Mouse (Mus musculus) embryonic facial prominence, embryonic 11.5 days (tissue): Measurements from ENCODE around the gene Lsm6. TPM values are rescaled to one million over a fixed set of nuclear protein-coding genes. Genes with fewer than 3 reads are reported as not detected.

ENCODE experiments used
- ATAC-seq: fragments of 200-750 bp; cut with Nextera tagmentation; replicated peaks from 2 replicates; pipeline ENCODE4 v1.8.0; 2017; ENCODE audit warnings: low read depth; ENCODE audit not compliant: insufficient number of reproducible peaks, low FRiP score, low TSS enrichment
- DNase-seq: peaks from one replicate; pipeline ENCODE4 v3.0.0-alpha.2; 2015; ENCODE audit warnings: low spot score
- H3K27ac ChIP-seq: fragments of 300-500 bp; sonication (generic); replicated peaks from 2 replicates; pipeline ENCODE4 v1.5.1; 2014; ENCODE audit warnings: mild to moderate bottlenecking, low read depth, low read length, control low read depth
- H3K27me3 ChIP-seq: fragments of 300-500 bp; sonication (generic); 2 replicates; pipeline ENCODE4 v1.6.1; 2014; ENCODE audit warnings: mild to moderate bottlenecking, low read length, moderate library complexity, mixed read lengths; ENCODE audit not compliant: control insufficient read depth, insufficient read depth
- H3K36me3 ChIP-seq: fragments of 300-500 bp; sonication (generic); replicated peaks from 2 replicates; pipeline ENCODE4 v1.6.1; 2014; ENCODE audit warnings: low read depth, mild to moderate bottlenecking, low read length, moderate library complexity, mixed read lengths; ENCODE audit not compliant: control insufficient read depth, insufficient read depth
- H3K4me1 ChIP-seq: fragments of 300-500 bp; sonication (generic); 2 replicates; pipeline ENCODE4 v1.6.1; 2014; ENCODE audit warnings: low read length, mixed read lengths; ENCODE audit not compliant: control insufficient read depth, insufficient read depth
- H3K4me2 ChIP-seq: fragments of 300-500 bp; sonication (generic); 2 replicates; pipeline ENCODE4 v1.6.1; 2014; ENCODE audit warnings: low read depth, mild to moderate bottlenecking, control low read depth, low read length, moderate library complexity
- H3K4me3 ChIP-seq: fragments of 300-500 bp; sonication (generic); 2 replicates; pipeline ENCODE4 v1.5.1; 2014; ENCODE audit warnings: low read depth, low read length, control low read depth
- H3K9ac ChIP-seq: fragments of 300-500 bp; sonication (generic); replicated peaks from 2 replicates; pipeline ENCODE4 v1.6.1; 2014; ENCODE audit warnings: mild to moderate bottlenecking, control low read depth, low read length
- H3K9me3 ChIP-seq: fragments of 300-500 bp; sonication (generic); replicated peaks from 2 replicates; pipeline ENCODE4 v1.6.1; 2016; ENCODE audit warnings: mild to moderate bottlenecking, low read length, inconsistent platforms, mixed read lengths; ENCODE audit not compliant: control insufficient read depth
- WGBS: fragments of 180-500 bp; shearing (Covaris S2); extraction: QIAGEN DNeasy Blood & Tissue Kit; methylation state at CpG from one replicate; pipeline ENCODE4 v1.1.7; 2014; 5-methylcytosine and 5-hydroxymethylcytosine counted together
- polyA plus RNA-seq: library from polyadenylated mRNA; unstranded; fragments of >200 nt; fragmentation: Nextera tagmentation; extraction: Ambion mirVana; gene quantifications from 2 replicates; pipeline ENCODE4 v1.2.1, GENCODE M21; 2014

Gene Lsm6
- polyA plus RNA-seq, 1 experiment from 2014 or later, result 244 TPM

DNA sequence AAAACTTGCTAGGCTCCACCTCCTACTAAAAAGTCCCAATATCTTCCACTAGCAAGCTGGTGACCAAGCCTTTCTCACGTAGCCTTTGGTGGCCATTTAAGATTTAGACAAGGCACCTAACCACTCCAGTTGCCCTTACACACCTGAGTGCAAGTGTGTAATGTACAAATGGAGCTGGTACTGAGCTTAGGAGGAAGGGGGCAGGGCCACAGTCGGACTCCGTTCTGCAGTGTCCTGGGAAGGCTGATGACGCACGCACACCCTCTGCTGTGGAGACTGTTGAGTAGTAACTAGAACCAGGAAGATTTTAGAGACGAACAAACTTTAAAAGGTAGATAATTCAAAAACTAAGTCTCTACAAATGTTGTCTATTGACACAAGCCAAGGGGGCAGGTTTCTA is 19.7 kb downstream of the Lsm6 start:
- DNase-seq (no peak), ATAC-seq (no peak)
- Histone ChIP-seq H3K9me3 (no peaks in the 10 kb centered on the region), H3K4me1 (no peaks in the 10 kb centered on the region), H3K36me3 (no peaks in the 10 kb centered on the region), H3K4me3 (no peak overlapping the region), H3K4me2 (no peak overlapping the region), H3K27me3 (no peaks in the 10 kb centered on the region), H3K9ac (no peak overlapping the region), H3K27ac (no peak overlapping the region)
- 95% methylated on average over 6 of the region's 6 CpGs for WGBS

DNA sequence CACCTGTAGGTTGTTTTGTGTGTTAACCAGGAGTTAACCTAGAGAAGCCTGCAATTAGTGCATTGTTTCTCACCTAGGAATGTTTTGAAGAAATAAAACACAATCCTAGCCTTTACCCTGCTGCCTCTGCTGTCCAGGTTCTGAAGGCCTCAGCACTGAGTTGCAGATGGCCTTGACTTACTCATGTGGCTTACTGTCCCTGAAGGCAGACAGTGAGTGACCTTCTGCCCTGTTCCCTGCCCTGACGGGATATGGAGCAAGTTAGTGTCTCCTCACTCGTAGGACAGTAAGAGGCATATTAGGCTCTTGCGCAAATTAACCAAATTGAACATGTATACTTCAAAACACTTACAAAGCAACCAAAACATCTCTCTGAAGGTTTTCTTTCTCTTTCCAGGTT is 22.3 kb downstream of the Lsm6 start:
- H3K4me3 ChIP-seq, result no peak overlapping the region
- no peak overlapping the region for H3K27ac ChIP-seq
- no peaks in the 10 kb centered on the region for H3K4me1 ChIP-seq
- no peak overlapping the region for H3K4me2 ChIP-seq
- DNase-seq, result no peak
- no peak for ATAC-seq
- H3K36me3 ChIP-seq, result no peaks in the 10 kb centered on the region
- H3K9me3 ChIP-seq, result no peaks in the 10 kb centered on the region
- WGBS, result 83% methylated on average over 3 of the region's 3 CpGs
- H3K27me3 ChIP-seq, result no peaks in the 10 kb centered on the region
- no peak overlapping the region for H3K9ac ChIP-seq

GRCm38 (mm10) chr8:78797985-78798384 is 23.0 kb downstream of the Lsm6 start:
- ATAC-seq, result no peak
- Histone ChIP-seq H3K4me2 (no peak overlapping the region), H3K4me1 (no peaks in the 10 kb centered on the region), H3K9ac (no peak overlapping the region), H3K27ac (no peak overlapping the region), H3K36me3 (no peaks in the 10 kb centered on the region), H3K9me3 (no peaks in the 10 kb centered on the region), H3K4me3 (no peak overlapping the region), H3K27me3 (no peaks in the 10 kb centered on the region)
- no peak for DNase-seq
- 89% methylated on average over 7 of the region's 7 CpGs for WGBS

DNA sequence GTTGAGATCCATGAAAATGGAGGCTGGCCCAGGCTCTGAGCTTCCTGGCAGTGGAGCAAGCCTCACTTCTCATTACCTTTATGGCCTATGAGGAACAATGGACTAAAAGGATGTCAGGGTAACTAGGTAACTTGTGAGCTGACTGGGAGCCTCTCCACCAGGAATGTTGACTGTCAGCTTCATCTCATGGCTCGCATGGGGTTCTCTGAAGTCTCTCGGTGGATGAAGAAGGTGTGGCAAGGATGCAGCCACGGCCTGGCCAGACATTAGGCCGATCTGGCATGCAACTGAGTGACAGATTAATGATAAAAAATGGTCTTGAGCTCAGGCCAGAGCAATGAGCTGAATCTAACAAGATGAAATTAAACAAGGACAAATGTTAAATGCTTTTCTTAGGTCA is 27.7 kb downstream of the Lsm6 start:
- H3K27ac ChIP-seq, result no peak overlapping the region
- H3K9me3 ChIP-seq, result no peaks in the 10 kb centered on the region
- no peak for ATAC-seq
- 76% methylated on average over 4 of the region's 4 CpGs for WGBS
- no peak overlapping the region for H3K4me3 ChIP-seq
- no peaks in the 10 kb centered on the region for H3K36me3 ChIP-seq
- H3K4me2 ChIP-seq, result no peak overlapping the region
- no peak overlapping the region for H3K9ac ChIP-seq
- no peaks in the 10 kb centered on the region for H3K27me3 ChIP-seq
- H3K4me1 ChIP-seq, result no peaks in the 10 kb centered on the region
- DNase-seq, result no peak

- ATAC-seq, result no peak
- WGBS, result 86% methylated on average over 9 of the region's 9 CpGs
- no peak for DNase-seq
Observed at GRCm38 (mm10) chr8:78776816-78777215, 44.1 kb downstream of the Lsm6 start.

DNA sequence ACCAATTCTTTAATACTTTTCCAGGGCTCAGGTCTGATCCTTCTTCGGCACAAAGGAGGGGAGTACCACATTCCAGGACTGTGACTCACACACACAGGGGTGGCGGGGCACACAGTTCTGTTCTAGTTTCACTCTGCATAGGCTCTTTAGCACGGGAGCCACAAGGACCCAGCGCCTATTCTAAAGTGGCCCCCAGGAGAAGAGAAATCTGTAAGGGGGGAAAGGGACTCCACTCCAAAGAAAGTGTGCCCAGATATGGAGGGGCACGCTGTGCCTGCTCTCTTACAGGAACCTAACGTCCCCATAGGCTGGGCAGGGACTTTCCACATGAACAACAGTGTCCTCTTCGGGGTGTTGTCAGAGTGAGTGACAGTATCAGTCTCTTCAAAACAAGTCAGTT is 49.7 kb downstream of the Lsm6 start:
- 70% methylated on average over 7 of the region's 7 CpGs for WGBS
- Histone ChIP-seq H3K36me3 (no peaks in the 10 kb centered on the region), H3K27ac (no peak overlapping the region), H3K4me2 (no peak overlapping the region), H3K9me3 (no peaks in the 10 kb centered on the region), H3K4me3 (no peak overlapping the region), H3K27me3 (no peaks in the 10 kb centered on the region), H3K9ac (no peak overlapping the region), H3K4me1 (no peaks in the 10 kb centered on the region)
- no peak for ATAC-seq
- DNase-seq, result no peak

More at GRCm38 (mm10) chr8:78776816-78777215, 44.1 kb downstream of the Lsm6 start:
- H3K36me3 ChIP-seq, result no peaks in the 10 kb centered on the region
- H3K9ac ChIP-seq, result no peak overlapping the region
- H3K4me1 ChIP-seq, result no peaks in the 10 kb centered on the region
- no peaks in the 10 kb centered on the region for H3K27me3 ChIP-seq
- no peaks in the 10 kb centered on the region for H3K9me3 ChIP-seq
- no peak overlapping the region for H3K27ac ChIP-seq
- no peak overlapping the region for H3K4me3 ChIP-seq
- H3K4me2 ChIP-seq, result no peak overlapping the region

DNA sequence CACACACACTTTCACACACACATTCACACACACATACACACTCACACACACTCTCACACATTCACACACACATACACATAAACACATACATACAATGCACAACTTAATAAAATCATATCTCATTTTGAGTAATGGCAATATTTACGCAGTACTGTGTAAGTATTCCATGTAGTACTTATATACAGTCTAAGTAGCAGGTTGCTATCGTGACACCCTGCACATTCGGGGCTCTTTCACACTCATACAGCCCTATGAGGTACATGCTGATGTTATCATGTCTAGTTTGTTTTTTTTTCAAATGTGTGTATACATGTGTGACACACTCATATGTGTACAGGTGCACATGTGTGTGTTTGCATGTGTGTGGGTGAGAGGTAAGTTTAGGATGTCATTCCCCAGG is 50.4 kb downstream of the Lsm6 start:
- no peak for DNase-seq
- Histone ChIP-seq H3K4me1 (no peaks in the 10 kb centered on the region), H3K4me2 (no peak overlapping the region), H3K27ac (no peak overlapping the region), H3K36me3 (no peaks in the 10 kb centered on the region), H3K4me3 (no peak overlapping the region), H3K27me3 (no peaks in the 10 kb centered on the region), H3K9ac (no peak overlapping the region), H3K9me3 (no peaks in the 10 kb centered on the region)
- ATAC-seq, result no peak
- 93% methylated on average over 3 of the region's 3 CpGs for WGBS

DNA sequence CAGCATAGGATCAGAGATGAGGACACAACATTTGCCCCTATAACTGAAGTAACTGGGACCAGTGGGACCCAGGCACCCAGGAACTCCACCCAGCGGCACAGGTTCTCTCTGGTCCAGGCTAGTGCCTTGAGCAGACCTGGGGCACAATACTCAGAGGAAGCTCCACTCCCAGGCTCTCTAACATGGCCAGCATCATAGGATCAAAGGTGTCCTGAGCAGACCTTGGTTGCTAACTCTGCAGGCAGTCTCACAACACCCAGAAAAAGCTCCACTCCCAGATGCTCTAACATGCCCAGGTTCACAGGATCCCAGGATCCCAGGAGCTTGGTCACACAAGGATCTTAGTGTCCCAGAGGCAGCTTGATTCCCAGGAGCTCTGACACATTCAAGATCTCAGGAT is 55.4 kb downstream of the Lsm6 start:
- no peaks in the 10 kb centered on the region for H3K4me1 ChIP-seq
- H3K9me3 ChIP-seq, result no peaks in the 10 kb centered on the region
- H3K9ac ChIP-seq, result no peak overlapping the region
- ATAC-seq (no peak), DNase-seq (no peak)
- H3K36me3 ChIP-seq, result no peaks in the 10 kb centered on the region
- no peak overlapping the region for H3K4me2 ChIP-seq
- no peak overlapping the region for H3K4me3 ChIP-seq
- 90% methylated on average over 1 of the region's 1 CpGs for WGBS
- H3K27ac ChIP-seq, result no peak overlapping the region
- H3K27me3 ChIP-seq, result no peaks in the 10 kb centered on the region

GRCm38 (mm10) chr8:78764976-78765375 is 56.0 kb downstream of the Lsm6 start:
- ATAC-seq (no peak), DNase-seq (no peak)
- Histone ChIP-seq H3K4me3 (no peak overlapping the region), H3K9ac (no peak overlapping the region), H3K4me1 (no peaks in the 10 kb centered on the region), H3K27me3 (no peaks in the 10 kb centered on the region), H3K4me2 (no peak overlapping the region), H3K9me3 (no peaks in the 10 kb centered on the region), H3K36me3 (no peaks in the 10 kb centered on the region), H3K27ac (no peak overlapping the region)
